8 mouse cellular contexts compared by ENCODE assay signal in the genomic region with DNA sequence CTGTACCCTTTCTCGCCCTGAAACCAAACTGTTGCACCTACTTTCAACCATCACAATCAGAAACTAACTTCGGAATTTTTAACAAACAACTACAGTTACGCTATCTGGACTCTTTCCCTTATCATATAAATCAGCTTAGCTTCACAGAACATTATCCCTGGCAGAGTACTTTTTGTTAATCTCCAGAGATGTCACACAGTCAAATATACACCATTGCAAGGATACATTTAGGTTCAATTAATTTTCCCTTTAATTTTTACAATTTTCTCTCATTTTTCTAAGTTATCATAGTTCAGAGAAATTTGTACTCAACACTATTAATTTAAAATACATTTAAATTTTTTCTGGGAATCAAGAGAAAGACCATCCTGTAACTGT. TPM values are rescaled to one million over a fixed set of nuclear protein-coding genes. Genes with fewer than 3 reads are reported as not detected.
DNase-seq lines count a peak whose midpoint lies in the region; ATAC-seq and TF ChIP-seq lines count a peak whose summit lies in the region.

No protein-coding gene starts in this region.

- TF ChIP-seq POLR2A in CH12.LX (IDR thresholded peaks at IDR 0.05; ENCODE audit: low read depth, low read length): no peak; the same call in 1 of the 2 replicates

- H3K36me3 ChIP-seq in CH12.LX (replicated peaks in 1 of 2; ENCODE audit: control insufficient read depth in 1 of 2, insufficient read depth in 1 of 2, low read length in 1 of 2): no peaks in the 10 kb centered on the region
- H3K36me3 ChIP-seq in hindbrain, embryonic 12.5 days: no peaks in the 10 kb centered on the region
- no peaks in the 10 kb centered on the region for H3K36me3 ChIP-seq in megakaryocyte, embryonic 14.5 days (replicated peaks; ENCODE audit: low read length)

- H3K4me3 ChIP-seq in CH12.LX (replicated peaks in 1 of 3; ENCODE audit: low read depth in 2 of 3, low read length in 2 of 3, poor library complexity in 1 of 3): peak overlapping the region in 2 of 3 experiments; percentile 96 to 99
- no peak overlapping the region; the same call in 1 of the 2 replicates for H3K4me3 ChIP-seq in hindbrain, embryonic 12.5 days
- peak overlapping the region; percentile 94 for H3K4me3 ChIP-seq in megakaryocyte, embryonic 14.5 days (replicated peaks)

- no peak overlapping the region for H3K27ac ChIP-seq in CH12.LX (ENCODE audit: insufficient read depth, low read depth)
- no peak overlapping the region for H3K27ac ChIP-seq in hindbrain, embryonic 12.5 days

- H3K9ac ChIP-seq in CH12.LX (ENCODE audit: insufficient read depth, low read depth): no peak overlapping the region
- no peak overlapping the region for H3K9ac ChIP-seq in hindbrain, embryonic 12.5 days

- H3K4me1 ChIP-seq in CH12.LX (ENCODE audit: control insufficient read depth in 1 of 2, insufficient read depth in 2 of 2): peaks cover 0 to 10% of the 10 kb centered on the region in 2 experiments; a peak in 2 of 4 replicates
- H3K4me1 ChIP-seq in hindbrain, embryonic 12.5 days: peaks cover 12% of the 10 kb centered on the region
- H3K4me1 ChIP-seq in megakaryocyte, embryonic 14.5 days: peaks cover 18% of the 10 kb centered on the region

- no peak for TF ChIP-seq RAD21 in CH12.LX (IDR thresholded peaks at IDR 0.05; ENCODE audit: low read depth, low read length)

- H3K79me2 ChIP-seq in CH12.LX (replicated peaks; ENCODE audit: control insufficient read depth, extremely low read depth, insufficient read depth, poor library complexity, severe bottlenecking): no peaks in the 10 kb centered on the region

- no peak for DNase-seq in frontal cortex, postnatal 14 days (ENCODE audit: low spot score in 2 of 2)
- no peak for DNase-seq in CH12.LX (ENCODE audit: extremely low read depth)
- DNase-seq in spleen, postnatal 36 days (ENCODE audit: low spot score in 2 of 2): no peak
- no peak for DNase-seq in ovary, adult 18-20 months (ENCODE audit: low spot score)
- DNase-seq in frontal cortex, adult 2 months (ENCODE audit: extremely low spot score in 1 of 2, low spot score in 1 of 2): no peak

- peak; percentile 32; the same call in 1 of the 2 replicates for ATAC-seq in frontal cortex, adult (ENCODE audit: low TSS enrichment)
- peak; percentile 8; the same call in 1 of the 2 replicates for ATAC-seq in hindbrain, embryonic 12.5 days (ENCODE audit: low FRiP score)

- 0% methylated on average over 3 of the region's 3 CpGs for WGBS in hindbrain, embryonic 12.5 days

- peaks cover 17% of the 10 kb centered on the region for H3K27me3 ChIP-seq in CH12.LX (replicated peaks)
- no peaks in the 10 kb centered on the region; the same call in 1 of the 2 replicates for H3K27me3 ChIP-seq in hindbrain, embryonic 12.5 days
- peaks cover 10% of the 10 kb centered on the region for H3K27me3 ChIP-seq in megakaryocyte, embryonic 14.5 days (replicated peaks)

- no peak for TF ChIP-seq CTCF in CH12.LX (conservative IDR thresholded peaks at IDR 0.05 in 1 of 2, IDR thresholded peaks at IDR 0.05 in 1 of 2; ENCODE audit: low read depth in 2 of 2, low read length in 2 of 2)

- in situ Hi-C loops in CH12.LX (cut with MboI; ENCODE audit: low pct_ligation_motif_present, low pct_unique_long_range_greater_than_20kb, low sequenced_read_pairs): no loop called here

- no peaks in the 10 kb centered on the region for H3K9me3 ChIP-seq in CH12.LX (replicated peaks; ENCODE audit: low read length)
- H3K9me3 ChIP-seq in hindbrain, embryonic 12.5 days (replicated peaks): no peaks in the 10 kb centered on the region
- H3K9me3 ChIP-seq in megakaryocyte, embryonic 14.5 days: no peaks in the 10 kb centered on the region

- TF ChIP-seq EP300 in CH12.LX (IDR thresholded peaks at IDR 0.05; ENCODE audit: low read length): no peak

- dilution Hi-C loops in CH12.LX (cut with MboI; ENCODE audit: extremely low pct_ligation_motif_present, extremely low pct_unique_long_range_greater_than_20kb, low sequenced_read_pairs): no loop called here

- H3K4me2 ChIP-seq in CH12.LX (ENCODE audit: insufficient read depth, low read depth, poor library complexity, severe bottlenecking): peak overlapping the region; percentile 35; the same call in 1 of the 2 replicates
- peak overlapping the region; percentile 88; the same call in 1 of the 2 replicates for H3K4me2 ChIP-seq in hindbrain, embryonic 12.5 days (replicated peaks)

TF ChIP-seq in CH12.LX, 34 proteins besides CTCF, POLR2A, EP300 and RAD21:
- TF ChIP-seq SMC3 (IDR thresholded peaks at IDR 0.05; ENCODE audit: low read depth, low read length) (no peak), CHD1 (IDR thresholded peaks at IDR 0.05; ENCODE audit: low read depth, low read length) (no peak), IRF4 (IDR thresholded peaks at IDR 0.05; ENCODE audit: low read depth, low read length) (no peak), MXI1 (IDR thresholded peaks at IDR 0.05; ENCODE audit: low read depth, low read length) (no peak), MAFK (IDR thresholded peaks at IDR 0.05; ENCODE audit: insufficient replicate concordance, low read length) (no peak), RCOR1 (conservative IDR thresholded peaks at IDR 0.05; ENCODE audit: low read depth, low read length) (no peak), NELFE (IDR thresholded peaks at IDR 0.05; ENCODE audit: low read depth, low read length) (no peak), E2F4 (IDR thresholded peaks at IDR 0.05; ENCODE audit: insufficient replicate concordance, low read depth, low read length) (no peak), ELF1 (IDR thresholded peaks at IDR 0.05; ENCODE audit: low read depth, low read length) (no peak), USF2 (conservative IDR thresholded peaks at IDR 0.05; ENCODE audit: low read depth, low read length) (no peak), NRF1 (IDR thresholded peaks at IDR 0.05; ENCODE audit: low read depth, low read length) (no peak), MYC (IDR thresholded peaks at IDR 0.05; ENCODE audit: low read depth, low read length) (no peak), TCF12 (IDR thresholded peaks at IDR 0.05; ENCODE audit: low read depth, low read length) (no peak), GABPA (IDR thresholded peaks at IDR 0.05; ENCODE audit: insufficient replicate concordance, low read depth, low read length) (no peak), PAX5 (IDR thresholded peaks at IDR 0.05; ENCODE audit: low read length) (no peak)

RNA-seq across cellular contexts. Expression of a gene that starts 21.3 kb away (rescaled TPM):
- total RNA-seq in CH12.LX (2012; rRNA removed): 70.7 and 81.1 TPM in 2 replicates
- total RNA-seq in CH12.LX (2014; rRNA removed): 117 and 124 TPM in 2 replicates
- 110 and 114 TPM in 2 replicates for polyA plus RNA-seq in CH12.LX (2012; ENCODE audit: insufficient read length, low read depth)
- polyA plus RNA-seq in hindbrain, embryonic 12.5 days (2016; fragmentation: Nextera tagmentation; extraction: Ambion mirVana): 99.4 and 103 TPM in 2 replicates
- 24.6 and 26.7 TPM in 2 replicates for polyA plus RNA-seq in megakaryocyte, embryonic 14.5 days (2012; ENCODE audit: insufficient read depth, low replicate concordance)
- 66.0 and 74.7 TPM in 2 replicates for polyA plus RNA-seq in frontal cortex, adult 2 months (2012; rRNA removed)
